In the genomic region with DNA sequence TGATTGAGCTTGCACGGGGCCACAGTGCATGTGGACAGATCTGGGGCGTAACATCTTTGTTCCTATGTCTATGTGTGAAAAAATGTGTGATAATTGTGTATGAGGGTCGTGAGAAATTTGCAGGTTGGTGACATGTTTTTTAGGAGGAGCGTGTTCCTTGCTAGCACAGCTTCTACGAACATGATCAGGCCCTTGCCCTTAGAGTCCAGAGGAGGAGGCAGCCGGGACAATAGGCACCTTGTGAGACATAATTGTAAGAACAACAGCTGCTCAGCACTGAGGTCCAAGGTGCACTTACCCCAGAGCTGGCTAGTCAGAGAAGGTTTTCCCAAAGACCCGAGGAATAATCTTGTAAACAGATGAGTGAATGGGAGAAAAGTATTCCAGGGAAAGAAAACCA, we compare ENCODE assay signal across 8 mouse cellular contexts. TPM values are rescaled to one million over a fixed set of nuclear protein-coding genes. Genes with fewer than 3 reads are reported as not detected.
DNase-seq lines count a peak whose midpoint lies in the region; ATAC-seq and TF ChIP-seq lines count a peak whose summit lies in the region.

No protein-coding gene starts in this region.

- H3K4me2 ChIP-seq in hindbrain, embryonic 11.5 days (replicated peaks; ENCODE audit: low read depth, low read length), result no peak overlapping the region
- H3K4me2 ChIP-seq in forebrain, embryonic 13.5 days, result peak overlapping the region; percentile 80
- peak overlapping the region; percentile 83 for H3K4me2 ChIP-seq in midbrain, postnatal 0 days (ENCODE audit: low read depth, low read length, poor library complexity, severe bottlenecking)

- no peaks in the 10 kb centered on the region for H3K9me3 ChIP-seq in hindbrain, embryonic 10.5 days
- H3K9me3 ChIP-seq in hindbrain, embryonic 11.5 days (ENCODE audit: control insufficient read depth, low read length), result no peaks in the 10 kb centered on the region
- no peaks in the 10 kb centered on the region for H3K9me3 ChIP-seq in forebrain, embryonic 13.5 days (replicated peaks)
- no peaks in the 10 kb centered on the region for H3K9me3 ChIP-seq in midbrain, postnatal 0 days (ENCODE audit: low read length)

- H3K4me1 ChIP-seq in hindbrain, embryonic 10.5 days (replicated peaks), result peaks cover 30% of the 10 kb centered on the region
- H3K4me1 ChIP-seq in hindbrain, embryonic 11.5 days (replicated peaks; ENCODE audit: control insufficient read depth, insufficient read depth, low read length), result no peaks in the 10 kb centered on the region
- H3K4me1 ChIP-seq in forebrain, embryonic 13.5 days, result peaks cover 24% of the 10 kb centered on the region
- H3K4me1 ChIP-seq in midbrain, postnatal 0 days (ENCODE audit: insufficient read depth, low read length), result 0 out of 2 replicates have a peak, but pooled peaks cover 4% of the 10 kb centered on the region

- H3K27ac ChIP-seq in hindbrain, embryonic 10.5 days, result no peak overlapping the region
- H3K27ac ChIP-seq in hindbrain, embryonic 11.5 days (ENCODE audit: low read depth, low read length), result no peak overlapping the region
- no peak overlapping the region for H3K27ac ChIP-seq in forebrain, embryonic 13.5 days
- peak overlapping the region; percentile 87 for H3K27ac ChIP-seq in midbrain, postnatal 0 days (ENCODE audit: low read depth, low read length)

- no peak for ATAC-seq in hindbrain, embryonic 11.5 days (ENCODE audit: low FRiP score)
- no peak for ATAC-seq in forebrain, embryonic 13.5 days
- ATAC-seq in midbrain, postnatal 0 days (ENCODE audit: low FRiP score), result no peak

- 0 out of 2 replicates have a peak, but pooled peaks cover 2% of the 10 kb centered on the region for H3K36me3 ChIP-seq in hindbrain, embryonic 10.5 days
- H3K36me3 ChIP-seq in hindbrain, embryonic 11.5 days (ENCODE audit: control insufficient read depth, insufficient read depth, low read length), result no peaks in the 10 kb centered on the region
- H3K36me3 ChIP-seq in forebrain, embryonic 13.5 days (ENCODE audit: poor library complexity, severe bottlenecking), result no peaks in the 10 kb centered on the region
- H3K36me3 ChIP-seq in midbrain, postnatal 0 days (ENCODE audit: insufficient read depth, low read length), result no peaks in the 10 kb centered on the region

- TF ChIP-seq CTCF in midbrain, postnatal 0 days (IDR thresholded peaks at IDR 0.05), result no peak

- DNase-seq in hindbrain, embryonic 10.5 days (ENCODE audit: low spot score), result no peak
- DNase-seq in hindbrain, embryonic 11.5 days (ENCODE audit: low spot score), result no peak
- peak; percentile 31 for DNase-seq in kidney, postnatal 10 days
- DNase-seq in midbrain, postnatal 0 days (ENCODE audit: low spot score), result no peak
- no peak for DNase-seq in natural killer cell, adult 2 months (ENCODE audit: low spot score in 2 of 2)
- DNase-seq in urinary bladder, adult 2 months (ENCODE audit: low spot score), result no peak
- no peak for DNase-seq in cerebellum, postnatal 10 days

- H3K9ac ChIP-seq in hindbrain, embryonic 11.5 days (ENCODE audit: low read depth, low read length), result no peak overlapping the region
- peak overlapping the region; percentile 82; the same call in 1 of the 2 replicates for H3K9ac ChIP-seq in forebrain, embryonic 13.5 days
- H3K9ac ChIP-seq in midbrain, postnatal 0 days (replicated peaks; ENCODE audit: low read length, poor library complexity, severe bottlenecking), result peak overlapping the region; percentile 85

- H3K4me3 ChIP-seq in hindbrain, embryonic 10.5 days, result peak overlapping the region; percentile 83
- H3K4me3 ChIP-seq in hindbrain, embryonic 11.5 days (ENCODE audit: low read depth, low read length), result no peak overlapping the region
- H3K4me3 ChIP-seq in forebrain, embryonic 13.5 days, result peak overlapping the region; percentile 79
- H3K4me3 ChIP-seq in midbrain, postnatal 0 days (ENCODE audit: low read depth, low read length), result peak overlapping the region; percentile 89

- WGBS in hindbrain, embryonic 10.5 days, result 42% methylated on average over 7 of the region's 7 CpGs
- 40% methylated on average over 7 of the region's 7 CpGs for WGBS in hindbrain, embryonic 11.5 days
- 34% methylated on average over 7 of the region's 7 CpGs for WGBS in forebrain, embryonic 13.5 days
- 47% methylated on average over 7 of the region's 7 CpGs for WGBS in midbrain, postnatal 0 days

- H3K27me3 ChIP-seq in hindbrain, embryonic 10.5 days (ENCODE audit: insufficient read depth, poor library complexity, severe bottlenecking), result peaks cover 12% of the 10 kb centered on the region; the same call in 1 of the 2 replicates
- no peaks in the 10 kb centered on the region for H3K27me3 ChIP-seq in hindbrain, embryonic 11.5 days (ENCODE audit: control insufficient read depth, insufficient read depth, low read length)
- no peaks in the 10 kb centered on the region for H3K27me3 ChIP-seq in forebrain, embryonic 13.5 days
- H3K27me3 ChIP-seq in midbrain, postnatal 0 days (ENCODE audit: insufficient read depth, low read length), result no peaks in the 10 kb centered on the region

RNA-seq across cellular contexts. Expression of a gene that starts 0.6 kb away (rescaled TPM):
- polyA plus RNA-seq in hindbrain, embryonic 10.5 days (2016; fragmentation: Nextera tagmentation; extraction: Ambion mirVana), result 21.0 and 27.3 TPM in 2 replicates
- 24.3 and 26.7 TPM in 2 replicates for polyA plus RNA-seq in hindbrain, embryonic 11.5 days (2014; fragmentation: Nextera tagmentation; extraction: Ambion mirVana)
- polyA plus RNA-seq in forebrain, embryonic 13.5 days (2015; fragmentation: Nextera tagmentation; extraction: Ambion mirVana), result 18.9 and 20.3 TPM in 2 replicates
- 41.3 and 58.7 TPM in 2 replicates for total RNA-seq in midbrain, postnatal 0 days (2014; rRNA removed)
- polyA plus RNA-seq in midbrain, postnatal 0 days (2015; fragmentation: Nextera tagmentation; extraction: Ambion mirVana), result 21.4 and 22.5 TPM in 2 replicates
- 32.3 and 41.7 TPM in 2 replicates for polyA plus RNA-seq in urinary bladder, adult 2 months (2012; rRNA removed)
